Mouse (Mus musculus) cerebellum, adult 2 months (tissue): ENCODE data around the gene Mns1.

Experiments used
- CTCF ChIP-seq: fragments of 200-500 bp; IDR thresholded peaks from 2 replicates; pipeline ENCODE4 v1.5.1; 2011; ENCODE audit warnings: low read depth, mild to moderate bottlenecking, control low read depth, low read length, moderate library complexity, borderline replicate concordance; ENCODE audit not compliant: insufficient read depth
- POLR2A ChIP-seq: fragments of 200-500 bp; IDR thresholded peaks from 2 replicates; pipeline ENCODE4 v1.6.1; 2011; ENCODE audit warnings: low read length, control low read depth, borderline replicate concordance; ENCODE audit not compliant: insufficient read depth

DNA sequence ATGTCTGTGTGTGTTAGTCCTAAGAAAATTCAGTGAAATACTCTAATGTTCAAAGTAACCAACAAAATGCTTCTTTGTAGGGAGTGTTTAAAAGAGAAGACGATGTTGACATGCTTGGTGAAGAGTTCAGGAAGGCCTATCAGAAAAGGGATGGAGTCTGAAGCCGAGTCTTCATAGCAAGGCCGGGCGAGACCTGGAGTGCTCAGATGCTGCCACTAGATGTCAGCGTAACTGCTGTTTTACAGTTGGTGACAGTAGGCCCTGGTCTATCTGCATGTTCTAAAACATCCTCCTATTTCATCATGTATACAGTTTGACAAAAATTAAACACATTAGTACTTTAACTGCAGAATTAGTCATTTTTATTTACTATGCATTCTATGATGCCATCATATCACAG lies 20.4 kb downstream of the Mns1 start:
- TF ChIP-seq CTCF (peak; percentile 84), POLR2A (no peak)
